Mouse (Mus musculus) heart, postnatal 0 days (tissue): ENCODE measurements at regions not wholly inside any gene's neighbourhood (a gene's known extent, or its start where the extent isn't known, plus 50 kb on each side); places are given as distances from the start of the nearest gene placed in this dataset.

ENCODE experiments used
- ATAC-seq: fragments of 200-750 bp; cut with Nextera tagmentation; 2 replicates; pipeline ENCODE4 v1.8.0; 2017; ENCODE audit warnings: low read depth, moderate number of reproducible peaks, moderate library complexity; ENCODE audit not compliant: insufficient read depth
- DNase-seq: peaks from one replicate; pipeline ENCODE4 v3.0.0-alpha.2; 2016; ENCODE audit warnings: low spot score
- H3K27ac ChIP-seq: fragments of 300-500 bp; sonication (generic); 2 replicates; pipeline ENCODE4 v1.5.1; 2014; ENCODE audit warnings: low read depth, mild to moderate bottlenecking
- H3K27me3 ChIP-seq: fragments of 300-500 bp; sonication (generic); 2 replicates; pipeline ENCODE4 v1.6.1; 2014; ENCODE audit warnings: low read length, mixed read lengths; ENCODE audit not compliant: control insufficient read depth, insufficient read depth
- H3K36me3 ChIP-seq: fragments of 300-500 bp; sonication (generic); replicated peaks from 2 replicates; pipeline ENCODE4 v1.6.1; 2014; ENCODE audit warnings: low read length, mixed read lengths; ENCODE audit not compliant: control insufficient read depth, insufficient read depth
- H3K4me1 ChIP-seq: fragments of 300-500 bp; sonication (generic); 2 replicates; pipeline ENCODE4 v1.6.1; 2014; ENCODE audit warnings: antibody characterized with exemption; ENCODE audit not compliant: control insufficient read depth, insufficient read depth
- H3K4me2 ChIP-seq: fragments of 300-500 bp; sonication (generic); 2 replicates; pipeline ENCODE4 v1.6.1; 2014; ENCODE audit warnings: low read depth, mild to moderate bottlenecking, low read length, moderate library complexity
- H3K4me3 ChIP-seq: fragments of 300-500 bp; sonication (generic); 2 replicates; pipeline ENCODE4 v1.5.1; 2014; ENCODE audit warnings: low read depth, low read length
- H3K9ac ChIP-seq: fragments of 300-500 bp; sonication (generic); replicated peaks from 2 replicates; pipeline ENCODE4 v1.6.1; 2014; ENCODE audit warnings: low read depth, low read length, mixed read lengths
- H3K9me3 ChIP-seq: fragments of 300-500 bp; sonication (generic); replicated peaks from 2 replicates; pipeline ENCODE4 v1.6.1; 2016; ENCODE audit warnings: low read length; ENCODE audit not compliant: control insufficient read depth
- CTCF ChIP-seq: IDR thresholded peaks from 2 replicates; pipeline ENCODE4 v1.5.1; 2016; ENCODE audit warnings: antibody characterized with exemption, control low read depth, low read depth
- EP300 ChIP-seq: IDR thresholded peaks from 2 replicates; pipeline ENCODE4 v1.6.1; 2016; ENCODE audit warnings: antibody characterized with exemption, low read depth
- WGBS: fragments of 180-500 bp; shearing (Covaris S2); extraction: QIAGEN DNeasy Blood & Tissue Kit; methylation state at CpG from one replicate; pipeline ENCODE4 v1.1.7; 2014; 5-methylcytosine and 5-hydroxymethylcytosine counted together

GRCm38 (mm10) chr6:111659957-111660356 lies 613.6 kb upstream of the Lmcd1 start:
- DNase-seq (no peak), ATAC-seq (no peak)
- WGBS, result 55% methylated on average over 2 of the region's 2 CpGs
- Histone ChIP-seq H3K4me3 (no peak overlapping the region), H3K27me3 (no peaks in the 10 kb centered on the region), H3K27ac (no peak overlapping the region), H3K36me3 (no peaks in the 10 kb centered on the region), H3K4me1 (no peaks in the 10 kb centered on the region), H3K9me3 (no peaks in the 10 kb centered on the region), H3K4me2 (no peak overlapping the region), H3K9ac (no peak overlapping the region)
- TF ChIP-seq EP300 (no peak), CTCF (no peak)

- no peak for ATAC-seq
- no peak overlapping the region for H3K27ac ChIP-seq
- no peak overlapping the region for H3K4me3 ChIP-seq
- no peak for TF ChIP-seq CTCF
- TF ChIP-seq EP300, result no peak
- DNase-seq, result no peak
- no peaks in the 10 kb centered on the region for H3K9me3 ChIP-seq
- no peaks in the 10 kb centered on the region for H3K36me3 ChIP-seq
- no peaks in the 10 kb centered on the region for H3K27me3 ChIP-seq
- H3K9ac ChIP-seq, result no peak overlapping the region
- H3K4me2 ChIP-seq, result no peak overlapping the region
- no peaks in the 10 kb centered on the region for H3K4me1 ChIP-seq
Measured at GRCm38 (mm10) chr6:111664603-111665002, 609.0 kb upstream of the Lmcd1 start.

GRCm38 (mm10) chr6:111684911-111685310 lies 588.6 kb upstream of the Lmcd1 start:
- Histone ChIP-seq H3K36me3 (no peaks in the 10 kb centered on the region), H3K9ac (no peak overlapping the region), H3K4me1 (no peaks in the 10 kb centered on the region), H3K27ac (no peak overlapping the region), H3K4me3 (no peak overlapping the region), H3K27me3 (no peaks in the 10 kb centered on the region), H3K4me2 (no peak overlapping the region), H3K9me3 (no peaks in the 10 kb centered on the region; the same call in 1 of the 2 replicates)
- no peak for ATAC-seq
- DNase-seq, result no peak
- WGBS, result 56% methylated on average over 2 of the region's 2 CpGs
- no peak for TF ChIP-seq EP300
- no peak for TF ChIP-seq CTCF

GRCm38 (mm10) chr6:111702864-111703263 lies 570.7 kb upstream of the Lmcd1 start:
- Histone ChIP-seq H3K27me3 (no peaks in the 10 kb centered on the region), H3K27ac (no peak overlapping the region), H3K4me3 (no peak overlapping the region), H3K4me1 (no peaks in the 10 kb centered on the region), H3K9me3 (no peaks in the 10 kb centered on the region), H3K4me2 (no peak overlapping the region), H3K36me3 (no peaks in the 10 kb centered on the region), H3K9ac (no peak overlapping the region)
- no peak for DNase-seq
- WGBS, result 75% methylated on average over 1 of the region's 1 CpGs
- no peak for ATAC-seq
- TF ChIP-seq EP300, result no peak
- TF ChIP-seq CTCF, result no peak

GRCm38 (mm10) chr6:111708277-111708676 lies 565.3 kb upstream of the Lmcd1 start:
- WGBS, result 45% methylated on average over 1 of the region's 1 CpGs
- TF ChIP-seq CTCF, result no peak
- TF ChIP-seq EP300, result no peak
- no peak overlapping the region for H3K4me3 ChIP-seq
- H3K36me3 ChIP-seq, result no peaks in the 10 kb centered on the region
- DNase-seq, result no peak
- ATAC-seq, result no peak
- H3K9me3 ChIP-seq, result no peaks in the 10 kb centered on the region
- H3K27me3 ChIP-seq, result no peaks in the 10 kb centered on the region
- no peak overlapping the region for H3K9ac ChIP-seq
- no peak overlapping the region for H3K4me2 ChIP-seq
- H3K4me1 ChIP-seq, result no peaks in the 10 kb centered on the region
- no peak overlapping the region for H3K27ac ChIP-seq

GRCm38 (mm10) chr6:111725969-111726368 lies 547.6 kb upstream of the Lmcd1 start:
- Histone ChIP-seq H3K9me3 (no peaks in the 10 kb centered on the region), H3K4me2 (no peak overlapping the region), H3K4me3 (no peak overlapping the region), H3K27ac (no peak overlapping the region), H3K9ac (no peak overlapping the region), H3K36me3 (no peaks in the 10 kb centered on the region), H3K27me3 (no peaks in the 10 kb centered on the region), H3K4me1 (peaks cover 11% of the 10 kb centered on the region)
- no peak for TF ChIP-seq EP300
- TF ChIP-seq CTCF, result no peak
- ATAC-seq (peak; percentile 60), DNase-seq (peak; percentile 38)
